Mouse (Mus musculus) cerebellum, adult 8-10 months (tissue): Measurements from ENCODE around the gene Dapk1.

Source experiments
- DNase-seq: peaks from one replicate; pipeline ENCODE4 v3.0.0; 2022

The Dapk1 gene

DNA sequence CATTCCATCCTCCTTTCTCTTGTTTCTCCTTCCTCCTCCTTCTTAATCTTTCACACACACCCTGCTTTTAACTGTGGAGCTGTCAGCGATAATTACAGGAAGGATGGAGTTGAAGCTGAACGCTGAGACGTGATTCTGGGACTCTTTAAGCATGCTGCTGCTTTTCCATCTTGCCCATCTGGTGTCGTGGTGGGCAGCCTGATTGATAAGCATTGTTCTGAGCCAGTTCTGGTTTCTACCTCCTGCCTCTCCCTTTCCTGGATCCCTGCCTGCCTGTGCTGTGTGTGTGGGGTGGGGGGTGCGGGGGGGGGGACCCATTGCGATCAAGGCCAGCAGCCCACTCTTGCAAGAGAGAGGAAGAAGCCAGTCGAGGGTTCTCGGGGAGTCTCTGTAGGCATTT is 95.0 kb downstream of the Dapk1 start:
- DNase-seq: no peak

- no peak for DNase-seq
These were observed 96.3 kb downstream of the Dapk1 start for GRCm38 (mm10) chr13:60698021-60698420.

DNA sequence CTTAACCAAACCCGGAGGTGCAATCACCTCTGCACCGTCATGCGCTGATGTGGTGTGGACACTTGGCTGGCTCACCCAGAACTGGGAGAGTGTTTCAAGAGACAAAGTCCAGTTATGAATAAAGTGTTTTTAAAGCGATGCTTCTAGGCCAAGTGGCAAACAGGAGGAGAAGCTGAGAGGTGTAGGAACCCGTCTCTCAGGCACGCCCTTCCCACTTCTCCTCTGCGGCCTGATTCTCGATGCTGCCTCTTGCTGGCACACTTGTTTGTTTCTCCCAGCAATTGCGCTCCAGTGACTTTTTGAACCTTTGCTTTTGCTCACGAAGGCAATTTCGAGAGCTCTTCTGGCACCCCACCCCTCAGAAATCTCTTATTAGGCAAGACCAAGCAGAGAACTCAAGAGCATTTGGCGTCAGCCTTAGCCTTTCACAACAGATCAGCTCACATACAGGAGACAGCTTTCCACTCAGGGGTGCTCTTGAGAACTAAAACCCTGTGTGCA is 100.0 kb downstream of the Dapk1 start:
- no peak for DNase-seq

DNA sequence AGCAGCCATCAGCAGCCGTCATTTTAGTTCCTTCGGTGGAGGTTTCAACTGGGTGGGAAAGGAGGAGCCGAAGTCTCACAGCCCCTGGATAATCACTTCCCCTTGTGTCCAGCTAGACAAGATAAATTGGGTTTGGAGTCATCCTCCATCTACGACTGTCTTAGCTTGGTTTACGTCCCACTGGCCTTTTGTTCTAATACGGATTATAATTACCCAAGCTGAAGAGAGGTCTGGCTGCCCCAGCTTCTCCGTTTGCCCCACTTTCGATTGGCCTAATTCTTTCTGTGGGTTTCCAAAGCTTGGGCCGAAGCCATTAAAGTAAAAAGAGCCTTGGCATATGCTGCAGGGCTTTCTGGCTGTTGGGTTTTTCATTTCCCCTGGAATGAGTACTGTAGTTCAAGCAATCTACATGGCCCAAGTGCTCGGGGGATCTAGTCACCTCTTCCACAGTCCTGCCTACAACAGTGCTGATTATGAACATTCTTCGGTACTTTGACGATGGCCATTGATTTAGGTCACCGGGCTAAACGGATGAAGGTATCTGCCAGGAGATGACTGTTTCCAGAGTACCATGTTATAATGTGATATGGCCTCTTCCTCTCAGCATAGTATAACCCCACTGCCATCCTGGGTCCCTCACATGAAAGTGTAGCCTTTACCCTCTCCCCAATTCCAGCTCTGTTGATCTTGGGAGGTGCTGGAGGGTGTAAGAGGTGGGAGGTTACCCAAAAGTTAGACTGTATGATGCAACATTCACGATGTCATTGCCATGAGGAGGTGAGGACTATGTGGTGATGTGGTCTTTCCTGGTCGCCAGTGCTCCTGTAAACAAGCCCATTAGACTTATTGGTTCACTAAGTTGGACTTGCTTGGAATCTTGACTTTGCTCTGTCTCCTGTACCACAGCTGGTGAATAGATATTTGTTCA is 106.1 kb downstream of the Dapk1 start:
- peak; percentile 17 for DNase-seq

DNA sequence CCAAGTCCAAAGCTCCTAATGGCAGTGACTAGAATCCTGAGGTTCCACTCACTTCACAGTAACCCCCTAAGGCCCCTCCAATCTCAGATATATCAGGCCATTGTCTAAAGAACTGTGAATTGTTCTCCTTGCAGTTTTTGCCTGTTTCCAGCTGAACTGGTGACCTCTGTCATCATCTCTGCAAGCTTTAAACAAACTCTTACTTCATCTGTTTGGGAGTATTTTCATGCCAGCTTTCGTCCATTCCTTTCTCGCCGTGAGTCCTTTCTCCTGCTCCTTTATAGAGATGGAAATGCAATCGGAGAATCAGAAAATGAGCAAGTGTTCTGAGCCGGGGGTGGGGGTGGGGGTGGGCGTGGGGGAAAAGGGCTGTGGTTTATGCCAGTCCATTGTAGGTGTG is 107.4 kb downstream of the Dapk1 start:
- DNase-seq: no peak

DNA sequence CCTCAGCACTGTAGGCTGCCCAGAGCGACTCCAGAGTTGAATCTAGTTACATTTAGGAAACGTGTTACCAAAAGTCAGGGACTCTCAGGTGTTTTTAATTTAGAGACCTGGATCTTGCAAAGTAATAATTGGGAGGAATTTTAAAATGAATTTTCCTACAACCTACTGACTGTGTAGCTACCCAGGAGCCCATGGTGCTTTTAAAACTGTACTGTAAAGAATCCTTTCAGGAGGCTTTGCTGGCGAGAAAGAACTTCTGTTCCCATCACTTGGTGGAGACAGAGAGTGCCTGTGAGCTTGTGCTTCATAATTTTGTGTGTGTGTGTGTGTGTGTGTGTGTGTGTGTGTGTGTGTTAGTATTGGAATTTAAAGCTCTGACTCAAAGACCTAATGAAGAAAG is 109.2 kb downstream of the Dapk1 start:
- DNase-seq: no peak

DNA sequence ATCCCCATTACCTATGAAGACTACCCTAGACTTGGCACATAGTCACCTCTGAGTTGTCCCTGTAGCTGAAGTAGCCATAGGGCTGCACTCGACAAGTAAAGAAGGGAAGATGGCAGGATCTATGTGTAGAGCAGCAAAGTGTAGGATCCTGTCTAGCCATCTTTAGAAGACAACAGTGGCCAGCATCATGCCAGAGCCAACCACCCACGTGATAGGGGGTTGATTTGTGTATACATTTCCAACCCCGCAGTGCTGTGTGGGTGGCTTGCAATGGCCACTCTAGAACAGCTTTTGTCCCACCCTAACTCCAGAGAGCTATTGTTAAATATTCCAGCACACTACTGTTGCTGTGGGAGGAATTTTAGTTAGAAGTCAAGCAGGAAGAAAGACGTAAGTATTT is 111.8 kb downstream of the Dapk1 start:
- DNase-seq: no peak

DNA sequence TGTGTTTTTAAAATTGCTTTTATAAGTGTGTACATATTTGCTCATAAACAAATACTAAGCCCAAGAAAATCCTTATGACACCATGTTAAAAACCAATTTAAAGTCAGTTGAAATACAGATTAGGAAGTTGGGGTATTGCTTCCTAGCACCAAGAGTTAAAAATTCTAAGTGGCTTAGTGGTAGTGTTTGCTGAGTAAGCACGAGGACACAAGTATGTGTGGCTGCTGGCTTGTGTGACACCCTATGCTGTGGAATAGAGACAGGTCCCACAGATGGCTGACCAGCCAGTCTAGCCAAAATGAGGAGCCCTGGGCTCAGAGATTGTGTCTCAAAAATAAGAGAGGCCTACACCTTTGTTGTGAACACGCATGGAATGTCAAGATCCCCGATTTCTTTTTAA is 114.4 kb downstream of the Dapk1 start:
- no peak for DNase-seq

- no peak for DNase-seq
These were observed 115.7 kb downstream of the Dapk1 start for GRCm38 (mm10) chr13:60717421-60717820.

DNA sequence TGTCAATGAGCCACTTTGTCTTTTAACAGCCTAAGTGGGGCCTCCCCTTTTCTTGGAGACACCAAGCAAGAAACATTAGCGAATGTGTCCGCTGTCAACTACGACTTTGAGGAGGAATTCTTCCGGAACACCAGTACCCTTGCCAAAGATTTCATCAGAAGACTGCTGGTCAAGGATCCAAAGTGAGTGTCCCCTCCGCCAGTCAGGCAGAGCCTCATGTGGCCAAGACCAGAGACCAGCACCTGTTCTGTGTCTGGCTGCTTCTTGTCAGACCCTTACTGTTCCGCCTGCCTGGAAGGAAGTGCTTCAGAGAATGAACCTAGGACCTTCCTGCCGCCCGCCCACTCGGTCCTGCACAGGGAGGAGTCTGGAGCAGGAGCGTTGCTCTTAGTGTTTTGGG is 117.8 kb downstream of the Dapk1 start:
- DNase-seq: no peak

DNA sequence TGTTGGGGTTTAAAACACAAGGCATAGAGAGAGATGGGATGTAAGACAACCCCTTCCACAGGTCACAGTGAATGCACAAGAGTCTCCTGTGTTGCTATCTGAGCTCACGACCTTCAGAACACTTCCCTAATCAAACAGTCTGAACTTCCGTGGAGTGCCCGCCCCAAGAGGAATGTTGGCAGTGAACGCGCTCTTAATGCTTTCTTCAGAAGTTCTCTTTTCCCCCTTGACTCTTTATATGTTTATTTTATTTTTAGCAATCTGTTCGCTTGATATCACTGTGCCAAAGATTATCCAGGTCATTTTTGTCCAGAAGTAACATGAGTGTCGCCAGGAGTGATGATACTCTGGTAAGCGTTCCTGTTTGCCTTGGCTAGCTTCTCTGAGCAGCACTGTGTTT is 121.0 kb downstream of the Dapk1 start:
- DNase-seq: no peak

- DNase-seq: no peak
These were observed 126.7 kb downstream of the Dapk1 start for GRCm38 (mm10) chr13:60728276-60729054.

DNA sequence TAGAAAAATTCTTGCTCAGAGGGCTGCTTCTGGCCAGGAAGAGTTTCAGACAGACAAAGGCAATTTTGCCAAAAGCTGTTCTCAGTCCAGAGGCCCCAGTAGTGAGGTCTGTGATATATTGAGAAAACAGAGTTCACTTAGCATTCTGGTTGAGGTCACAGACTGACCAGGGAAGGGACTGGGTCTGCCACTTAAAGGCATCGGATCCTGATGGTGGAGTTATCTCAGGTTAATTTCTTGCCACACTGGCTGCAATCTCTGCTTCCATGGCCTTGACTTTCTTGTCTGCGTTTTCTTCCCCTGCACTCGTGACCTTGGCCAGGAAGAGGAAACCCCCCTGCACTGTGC is 127.3 kb downstream of the Dapk1 start:
- DNase-seq: no peak

DNA sequence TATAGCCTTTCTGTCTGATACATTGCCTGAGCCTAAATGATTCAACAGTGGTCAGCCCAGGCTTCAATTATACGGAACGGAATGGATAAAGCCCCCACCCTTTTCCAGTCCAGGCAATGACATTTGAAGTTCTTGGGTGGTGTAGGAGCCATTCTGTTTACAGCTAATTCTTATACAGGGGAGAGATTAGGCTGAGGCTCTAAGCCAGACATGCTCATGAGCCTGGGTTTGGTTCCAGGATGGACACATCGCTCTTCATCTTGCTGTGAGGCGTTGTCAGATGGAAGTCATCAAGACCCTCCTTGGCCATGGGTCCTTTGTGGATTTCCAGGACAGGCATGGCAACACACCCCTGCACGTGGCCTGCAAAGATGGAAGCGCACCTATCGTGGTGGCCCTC is 128.8 kb downstream of the Dapk1 start:
- DNase-seq: no peak

DNA sequence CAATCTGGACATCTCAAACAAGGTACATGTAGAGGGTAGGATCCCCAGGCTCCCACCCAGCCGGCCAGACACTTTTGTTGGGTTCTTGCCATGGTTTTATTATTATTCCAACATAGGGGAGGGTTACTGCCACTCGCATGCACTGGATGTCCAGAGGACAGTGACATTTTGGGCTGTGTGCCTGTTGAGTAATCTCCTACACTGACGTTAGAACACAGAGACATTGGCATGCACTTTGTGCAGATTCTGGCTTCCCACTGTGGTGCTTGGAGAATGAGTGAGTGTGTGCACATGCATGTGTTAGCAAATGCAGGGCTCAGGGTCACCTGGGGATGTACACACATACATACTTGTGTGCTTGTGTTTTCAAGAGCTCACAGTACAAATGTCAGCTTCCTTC is 129.3 kb downstream of the Dapk1 start:
- DNase-seq: no peak

- peak; percentile 20 for DNase-seq
These were observed 133.6 kb downstream of the Dapk1 start for GRCm38 (mm10) chr13:60735306-60735705.

DNA sequence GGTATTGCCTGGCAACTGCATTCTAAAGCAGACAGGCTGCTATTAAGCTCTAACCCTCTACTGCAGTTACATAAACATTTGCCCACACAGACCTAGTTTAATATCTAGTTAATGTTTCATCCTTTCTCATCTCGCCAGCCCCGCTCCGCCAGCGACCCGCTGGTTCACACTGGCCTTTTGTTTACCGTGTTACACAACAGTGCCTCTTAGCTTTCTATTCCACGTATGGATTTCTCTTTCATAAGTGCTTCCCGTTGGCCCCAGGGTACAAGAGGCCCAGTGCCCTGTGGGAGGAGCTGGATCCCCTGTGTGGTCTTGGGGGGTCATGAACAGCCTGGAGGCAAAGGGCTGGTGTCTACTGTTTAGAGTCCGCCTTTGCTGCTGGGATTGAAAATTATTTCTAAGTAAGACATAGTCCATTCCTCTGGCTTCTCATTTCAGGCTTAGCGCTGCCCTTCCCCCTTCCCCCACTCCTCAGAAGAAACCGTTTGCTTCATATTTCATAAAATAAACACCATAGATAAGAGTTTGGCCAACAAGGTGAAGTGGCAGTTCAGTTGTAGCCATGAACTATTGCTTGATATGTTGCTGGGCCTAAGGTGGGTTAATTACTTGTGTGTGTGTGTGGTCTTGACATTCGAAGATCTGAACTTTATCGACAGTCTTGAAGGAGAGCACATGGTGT is 134.8 kb downstream of the Dapk1 start:
- no peak for DNase-seq

DNA sequence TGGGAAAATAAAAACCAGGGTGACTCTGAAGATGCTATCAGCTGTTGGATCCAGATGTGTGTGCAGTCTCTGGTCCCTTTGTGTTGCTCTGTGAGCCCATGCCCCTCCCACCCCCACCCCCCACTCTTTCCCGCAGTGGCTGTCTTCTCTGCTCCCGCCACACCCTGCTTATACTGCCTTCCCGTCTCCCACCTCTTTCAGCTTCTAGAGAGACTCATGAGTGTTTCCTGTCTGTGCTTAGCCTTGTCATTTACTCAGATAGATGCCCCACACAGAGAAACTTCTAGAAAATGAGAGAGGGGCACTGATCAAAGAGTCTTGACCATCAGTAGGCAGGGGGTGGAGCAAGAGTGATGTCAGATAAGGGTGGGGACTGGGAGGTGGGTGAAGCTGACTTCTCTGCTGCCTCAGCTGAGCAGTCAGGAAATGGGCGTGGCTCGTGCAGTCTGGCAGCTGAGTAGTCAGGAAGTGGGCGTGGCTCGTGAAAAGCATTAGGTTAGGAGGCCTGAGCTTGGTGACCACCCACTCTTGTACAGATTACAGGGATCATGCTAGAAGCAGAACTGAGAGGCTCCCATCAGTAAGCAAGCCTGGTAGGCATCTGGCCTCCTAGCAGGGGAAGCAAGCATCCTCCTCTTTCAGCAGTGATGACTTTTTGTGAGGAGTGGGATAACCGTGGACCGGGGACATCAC is 136.0 kb downstream of the Dapk1 start:
- no peak for DNase-seq

DNA sequence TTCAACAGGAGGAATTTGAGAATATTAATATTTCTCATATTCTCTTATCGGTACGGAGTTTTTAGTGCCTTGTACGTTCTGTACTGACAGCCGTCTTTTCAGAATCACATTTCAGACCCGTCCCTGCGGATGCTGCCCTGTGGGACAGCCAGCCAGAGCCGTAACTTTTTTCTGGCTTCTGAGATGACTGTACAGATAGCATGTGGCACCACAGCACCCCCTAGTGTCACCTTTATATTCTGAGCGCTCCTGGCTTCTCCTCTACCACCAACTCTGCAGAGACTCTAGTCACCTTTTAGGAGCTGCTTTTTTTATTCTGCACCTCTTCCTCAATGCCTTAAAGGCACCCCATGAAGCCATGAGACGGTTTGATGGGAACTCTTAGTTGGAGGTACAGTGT is 136.7 kb downstream of the Dapk1 start:
- peak; percentile 54 for DNase-seq

- DNase-seq: no peak
These were observed 138.5 kb downstream of the Dapk1 start for GRCm38 (mm10) chr13:60740248-60740647.

- DNase-seq: no peak
These were observed 140.9 kb downstream of the Dapk1 start for GRCm38 (mm10) chr13:60742611-60743010.

DNA sequence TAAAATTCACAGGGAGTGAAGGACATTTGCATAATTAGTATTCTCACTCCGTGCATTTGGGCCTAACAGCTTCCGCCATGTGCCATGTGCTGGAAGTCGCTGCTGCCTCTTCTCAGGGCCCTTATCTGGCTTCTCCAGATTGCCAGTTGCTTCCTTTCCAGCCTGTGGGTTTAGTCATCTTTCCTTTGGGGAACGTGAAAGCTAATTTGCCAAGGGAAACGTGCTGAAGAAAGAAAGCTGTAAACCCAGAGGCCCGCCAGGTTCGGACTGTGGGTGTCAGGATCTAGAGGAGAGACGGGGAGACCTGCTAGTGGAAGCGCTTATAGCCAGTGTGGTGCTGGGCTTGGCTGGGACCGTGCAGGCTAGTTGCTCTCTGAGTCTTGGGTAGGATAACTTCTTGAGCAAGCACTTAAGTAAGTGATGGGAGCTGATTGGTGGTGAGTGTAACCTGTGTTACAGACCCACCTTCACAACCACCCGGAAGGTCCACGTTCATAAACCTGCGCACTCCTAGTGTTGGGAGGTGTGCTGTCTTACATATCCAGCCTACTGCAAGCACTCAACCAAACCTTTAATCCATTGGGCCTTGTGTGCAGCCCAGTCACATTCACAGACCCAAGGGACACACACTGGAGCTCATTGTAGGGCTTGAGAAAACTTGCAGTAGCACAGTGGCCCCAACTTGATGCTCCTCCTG is 141.8 kb downstream of the Dapk1 start:
- no peak for DNase-seq
